Mouse (Mus musculus) heart, postnatal 25 days (tissue): ENCODE results near the gene Hcn3. TPM values are rescaled to one million over a fixed set of nuclear protein-coding genes. Genes with fewer than 3 reads are reported as not detected.

Experiments
- DNase-seq: peaks from one replicate; pipeline ENCODE4 v3.0.0; 2022; ENCODE audit warnings: low spot score
- intact Hi-C: fragments of 180-260 bp; cut with DNase I; formaldehyde crosslinking; loops from one replicate; pipeline ENCODE4 v1.15.1; 2025
- total RNA-seq, 2 experiments: library from RNA; stranded (reverse); gene quantifications; 2 replicates each; pipeline ENCODE4 v1.2.3; 2021

The Hcn3 gene
- total RNA-seq, 2 experiments from 2014 or later = 0.16 to 0.61 TPM

- intact Hi-C loops = no loop called here
- DNase-seq = no peak
These were observed 7.7 kb downstream of the Hcn3 start for GRCm38 (mm10) chr3:89152084-89152835.

GRCm38 (mm10) chr3:89148567-89148966 is 11.4 kb downstream of the Hcn3 start:
- DNase-seq = no peak
- intact Hi-C loops = no loop called here

GRCm38 (mm10) chr3:89147979-89148311 is 12.1 kb downstream of the Hcn3 start:
- DNase-seq = no peak

GRCm38 (mm10) chr3:89147101-89147978 is 12.7 kb downstream of the Hcn3 start:
- no peak for DNase-seq

More at GRCm38 (mm10) chr3:89147979-89148311, 12.1 kb downstream of the Hcn3 start:
- intact Hi-C loops = no loop called here

GRCm38 (mm10) chr3:89145566-89145965 is 14.4 kb downstream of the Hcn3 start:
- intact Hi-C loops = no loop called here
- DNase-seq = no peak

More at GRCm38 (mm10) chr3:89147101-89147978, 12.7 kb downstream of the Hcn3 start:
- intact Hi-C loops = no loop called here

GRCm38 (mm10) chr3:89144821-89145220 is 15.2 kb downstream of the Hcn3 start:
- intact Hi-C loops = no loop called here

GRCm38 (mm10) chr3:89136365-89136764 is 23.6 kb downstream of the Hcn3 start:
- DNase-seq = no peak
- intact Hi-C loops = no loop called here

More at GRCm38 (mm10) chr3:89144821-89145220, 15.2 kb downstream of the Hcn3 start:
- DNase-seq = no peak

GRCm38 (mm10) chr3:89135958-89136357 is 24.0 kb downstream of the Hcn3 start, which contains the start of gene Pklr:
Pklr (plus strand) TSS chr3:89136142.
- DNase-seq = no peak
- intact Hi-C loops = no loop called here

- DNase-seq = no peak
- intact Hi-C loops = no loop called here
These were observed 26.2 kb downstream of the Hcn3 start for GRCm38 (mm10) chr3:89133752-89134151.

- intact Hi-C loops = no loop called here
- no peak for DNase-seq
These were observed 26.9 kb downstream of the Hcn3 start for GRCm38 (mm10) chr3:89133063-89133450.

- no peak for DNase-seq
- intact Hi-C loops = no loop called here
These were observed 27.5 kb downstream of the Hcn3 start for GRCm38 (mm10) chr3:89132285-89133062.

GRCm38 (mm10) chr3:89131816-89132215 is 28.2 kb downstream of the Hcn3 start:
- intact Hi-C loops = no loop called here
- no peak for DNase-seq

GRCm38 (mm10) chr3:89129908-89130307 is 30.1 kb downstream of the Hcn3 start:
- DNase-seq = no peak
- intact Hi-C loops = no loop called here

- intact Hi-C loops = no loop called here
These were observed 34.0 kb downstream of the Hcn3 start for GRCm38 (mm10) chr3:89125981-89126380.

GRCm38 (mm10) chr3:89124241-89124640 is 35.8 kb downstream of the Hcn3 start:
- DNase-seq = no peak
- intact Hi-C loops = no loop called here

More at GRCm38 (mm10) chr3:89125981-89126380, 34.0 kb downstream of the Hcn3 start:
- DNase-seq = no peak

- no peak for DNase-seq
- intact Hi-C loops = no loop called here
These were observed 36.7 kb downstream of the Hcn3 start for GRCm38 (mm10) chr3:89123313-89123712.

- intact Hi-C loops = loop anchor here (2.0 kb wide), 1 partner anchor 101 kb away; no protein-coding TSS in a partner anchor
- no peak for DNase-seq
These were observed 44.5 kb downstream of the Hcn3 start for GRCm38 (mm10) chr3:89115522-89115921.

- intact Hi-C loops = no loop called here
- no peak for DNase-seq
These were observed 46.9 kb downstream of the Hcn3 start for GRCm38 (mm10) chr3:89113058-89113457.

GRCm38 (mm10) chr3:89108146-89108545 is 51.9 kb downstream of the Hcn3 start:
- DNase-seq = no peak
- intact Hi-C loops = no loop called here

GRCm38 (mm10) chr3:89107545-89107944 is 52.5 kb downstream of the Hcn3 start:
- intact Hi-C loops = no loop called here
- no peak for DNase-seq
